Mouse (Mus musculus): ENCODE data around the gene Fndc8. TPM values are rescaled to one million over a fixed set of nuclear protein-coding genes. Genes with fewer than 3 reads are reported as not detected.
A peak's percentile ranks its signal among the peaks of the same experiment; 100 is the strongest.
"Not testable (repeated sequence)": the region's sequence is repeated elsewhere in the genome, so short reads cannot be mapped to it uniquely, and the experiment has no call there.

Gene Fndc8
- polyA plus RNA-seq, 1 experiment from 2014 or later = 0.09 TPM

DNA sequence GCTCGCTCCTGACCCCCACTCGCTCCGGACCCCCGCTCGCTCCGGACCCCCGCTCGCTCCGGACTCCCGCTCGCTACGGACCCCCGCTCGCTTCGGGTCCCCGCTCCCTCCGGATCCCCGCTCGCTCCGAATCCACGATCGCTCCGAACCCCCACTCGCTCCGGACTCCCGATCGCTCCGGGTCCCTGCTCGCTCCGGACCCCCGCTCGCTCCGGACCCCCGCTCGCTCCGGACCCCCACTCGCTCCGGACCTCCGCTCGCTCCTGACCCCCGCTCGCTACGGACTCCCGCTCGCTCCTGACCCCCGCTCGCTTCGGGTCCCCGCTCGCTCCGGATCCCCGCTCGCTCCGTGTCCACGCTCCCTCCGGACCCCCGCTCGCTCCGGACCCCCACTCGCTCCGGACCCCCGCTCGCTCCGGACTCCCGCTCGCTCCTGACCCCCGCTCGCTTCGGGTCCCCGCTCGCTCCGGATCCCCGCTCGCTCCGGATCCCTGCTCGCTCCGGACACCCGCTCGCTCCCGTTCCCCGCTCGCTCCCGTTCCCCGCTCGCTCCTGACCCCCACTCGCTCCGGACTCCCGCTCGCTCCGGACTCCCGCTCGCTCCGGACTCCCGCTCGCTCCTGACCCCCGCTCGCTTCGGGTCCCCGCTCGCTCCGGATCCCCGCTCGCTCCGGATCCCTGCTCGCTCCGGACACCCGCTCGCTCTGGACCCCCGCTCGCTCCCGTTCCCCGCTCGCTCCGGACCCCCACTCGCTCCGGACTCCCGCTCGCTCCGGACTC is 39.9 kb downstream of the Fndc8 start:
- Histone ChIP-seq H3K27me3 (ENCODE audit: control insufficient read depth, insufficient read depth, low read length) (peaks cover 54% of the 10 kb centered on the region), H3K4me3 (ENCODE audit: low read depth, low read length) (peak overlapping the region; percentile 47), H3K4me2 (replicated peaks; ENCODE audit: low read depth, low read length) (peak overlapping the region; percentile 98), H3K9ac (ENCODE audit: low read depth, low read length) (peak overlapping the region; percentile 45)
- WGBS = 1% methylated on average over 71 of the region's 119 CpGs
- not testable (repeated sequence) for H3K9me3 ChIP-seq (ENCODE audit: control insufficient read depth, low read length); H3K36me3 ChIP-seq (ENCODE audit: control insufficient read depth, insufficient read depth, low read length); ATAC-seq (ENCODE audit: low FRiP score); H3K27ac ChIP-seq (ENCODE audit: low read depth, low read length); H3K4me1 ChIP-seq (replicated peaks; ENCODE audit: control insufficient read depth, insufficient read depth, low read length)
- DNase-seq (ENCODE audit: low spot score) = peak; percentile 43

DNA sequence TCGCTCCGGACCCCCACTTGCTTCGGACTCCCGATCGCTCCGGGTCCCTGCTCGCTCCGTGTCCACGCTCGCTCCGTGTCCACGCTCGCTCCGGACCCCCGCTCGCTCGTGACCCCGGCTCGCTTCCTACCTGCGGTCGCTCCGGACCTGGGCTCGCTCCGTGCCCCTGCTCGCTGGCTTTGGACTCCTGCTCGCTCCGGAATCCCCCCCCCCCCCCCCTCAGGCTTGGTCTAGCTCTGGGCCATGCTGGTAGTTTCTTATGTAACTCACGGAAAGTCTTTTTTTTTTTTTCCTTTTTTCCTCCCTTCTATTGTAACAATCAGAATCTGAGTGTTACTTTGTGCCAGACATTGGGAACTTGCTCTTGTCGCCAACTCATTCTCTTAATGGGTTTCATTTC is 41.3 kb downstream of the Fndc8 start:
- Histone ChIP-seq H3K27ac (ENCODE audit: low read depth, low read length) (no peak overlapping the region), H3K27me3 (ENCODE audit: control insufficient read depth, insufficient read depth, low read length) (peaks cover 52% of the 10 kb centered on the region), H3K36me3 (ENCODE audit: control insufficient read depth, insufficient read depth, low read length) (no peaks in the 10 kb centered on the region), H3K9me3 (ENCODE audit: control insufficient read depth, low read length) (no peaks in the 10 kb centered on the region), H3K4me2 (replicated peaks; ENCODE audit: low read depth, low read length) (peak overlapping the region; percentile 98), H3K4me3 (ENCODE audit: low read depth, low read length) (peak overlapping the region; percentile 47), H3K9ac (ENCODE audit: low read depth, low read length) (no peak overlapping the region), H3K4me1 (replicated peaks; ENCODE audit: control insufficient read depth, insufficient read depth, low read length) (0 out of 2 replicates have a peak, but pooled peaks cover 2% of the 10 kb centered on the region)
- ATAC-seq (ENCODE audit: low FRiP score) (no peak), DNase-seq (ENCODE audit: low spot score) (peak; percentile 14)
- WGBS = 3% methylated on average over 28 of the region's 29 CpGs

DNA sequence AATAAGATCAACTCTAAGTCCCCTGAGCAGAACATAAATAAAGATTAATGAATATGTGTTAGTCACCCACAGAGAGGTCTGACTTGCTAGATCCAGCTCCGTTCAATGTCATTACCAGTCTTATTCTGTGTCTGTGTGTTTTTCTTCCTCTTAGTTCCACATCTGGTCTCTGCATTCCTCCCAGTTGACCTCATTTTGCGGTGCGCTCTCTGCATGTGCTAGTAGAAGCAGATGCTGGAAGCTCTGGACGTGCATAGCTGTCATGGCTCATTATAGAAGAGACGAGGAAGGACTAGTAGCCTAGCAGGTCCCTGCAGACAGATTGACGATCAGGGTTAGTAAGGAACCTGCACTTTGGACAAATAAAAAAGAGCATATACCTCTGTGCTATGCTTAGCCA is 51.4 kb downstream of the Fndc8 start:
- ATAC-seq (ENCODE audit: low FRiP score) = no peak
- no peaks in the 10 kb centered on the region for H3K9me3 ChIP-seq (ENCODE audit: control insufficient read depth, low read length)
- H3K27me3 ChIP-seq (ENCODE audit: control insufficient read depth, insufficient read depth, low read length) = no peaks in the 10 kb centered on the region
- no peak overlapping the region for H3K9ac ChIP-seq (ENCODE audit: low read depth, low read length)
- no peak overlapping the region for H3K4me3 ChIP-seq (ENCODE audit: low read depth, low read length)
- H3K4me2 ChIP-seq (replicated peaks; ENCODE audit: low read depth, low read length) = no peak overlapping the region
- H3K27ac ChIP-seq (ENCODE audit: low read depth, low read length) = no peak overlapping the region
- DNase-seq (ENCODE audit: low spot score) = no peak
- no peaks in the 10 kb centered on the region for H3K36me3 ChIP-seq (ENCODE audit: control insufficient read depth, insufficient read depth, low read length)
- 62% methylated on average over 6 of the region's 6 CpGs for WGBS
- H3K4me1 ChIP-seq (replicated peaks; ENCODE audit: control insufficient read depth, insufficient read depth, low read length) = no peaks in the 10 kb centered on the region

DNA sequence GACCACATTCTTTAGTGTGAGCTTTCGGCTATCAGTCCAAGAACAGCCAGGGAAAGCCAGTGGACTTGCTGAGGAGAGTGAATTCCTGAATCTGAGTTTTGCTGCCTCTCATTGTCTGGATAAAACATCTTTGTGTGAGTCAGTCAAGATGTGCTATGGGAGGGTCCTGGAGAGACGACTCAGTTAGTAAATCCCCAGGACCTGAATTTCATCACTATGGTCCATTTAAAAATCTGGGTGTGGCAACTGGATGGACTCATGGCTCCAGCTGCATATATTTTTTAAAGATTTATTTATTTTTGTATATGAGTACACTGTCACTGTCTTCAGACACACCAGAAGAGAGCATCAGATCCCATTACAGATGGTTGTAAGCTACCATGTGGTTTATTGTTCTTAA is 53.7 kb downstream of the Fndc8 start:
- H3K27me3 ChIP-seq (ENCODE audit: control insufficient read depth, insufficient read depth, low read length) = peaks cover 6% of the 10 kb centered on the region
- ATAC-seq (ENCODE audit: low FRiP score) (no peak), DNase-seq (ENCODE audit: low spot score) (no peak)
- H3K36me3 ChIP-seq (ENCODE audit: control insufficient read depth, insufficient read depth, low read length) = no peaks in the 10 kb centered on the region
- H3K27ac ChIP-seq (ENCODE audit: low read depth, low read length) = no peak overlapping the region
- H3K9me3 ChIP-seq (ENCODE audit: control insufficient read depth, low read length) = no peaks in the 10 kb centered on the region
- no peak overlapping the region for H3K4me2 ChIP-seq (replicated peaks; ENCODE audit: low read depth, low read length)
- no peak overlapping the region for H3K4me3 ChIP-seq (ENCODE audit: low read depth, low read length)
- H3K9ac ChIP-seq (ENCODE audit: low read depth, low read length) = no peak overlapping the region
- 81% methylated on average over 2 of the region's 2 CpGs for WGBS
- H3K4me1 ChIP-seq (replicated peaks; ENCODE audit: control insufficient read depth, insufficient read depth, low read length) = no peaks in the 10 kb centered on the region

DNA sequence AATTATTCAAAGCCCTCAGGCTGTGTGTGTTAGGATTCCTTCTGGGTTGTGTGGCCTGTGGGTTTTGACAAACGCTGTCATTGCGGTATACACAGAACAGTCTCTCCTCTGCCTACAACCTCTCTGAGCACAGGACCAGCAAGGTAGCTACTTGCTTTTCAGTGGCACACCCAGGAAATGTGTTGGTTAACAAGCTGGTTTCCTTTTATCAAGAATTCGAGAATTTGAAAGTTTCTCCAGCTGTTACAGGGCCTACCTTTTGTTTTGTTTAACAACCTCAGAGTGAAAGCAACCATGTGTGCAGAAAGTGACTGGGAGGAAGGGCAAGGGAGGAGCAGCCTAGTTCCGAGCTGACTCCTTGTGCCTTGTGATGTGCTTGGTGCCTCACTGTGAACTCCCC is 55.5 kb downstream of the Fndc8 start:
- H3K4me3 ChIP-seq (ENCODE audit: low read depth, low read length) = no peak overlapping the region
- no peaks in the 10 kb centered on the region for H3K36me3 ChIP-seq (ENCODE audit: control insufficient read depth, insufficient read depth, low read length)
- no peaks in the 10 kb centered on the region for H3K9me3 ChIP-seq (ENCODE audit: control insufficient read depth, low read length)
- no peaks in the 10 kb centered on the region for H3K4me1 ChIP-seq (replicated peaks; ENCODE audit: control insufficient read depth, insufficient read depth, low read length)
- DNase-seq (ENCODE audit: low spot score) (no peak), ATAC-seq (ENCODE audit: low FRiP score) (no peak)
- no peak overlapping the region for H3K27ac ChIP-seq (ENCODE audit: low read depth, low read length)
- H3K27me3 ChIP-seq (ENCODE audit: control insufficient read depth, insufficient read depth, low read length) = peaks cover 22% of the 10 kb centered on the region
- no peak overlapping the region for H3K4me2 ChIP-seq (replicated peaks; ENCODE audit: low read depth, low read length)
- 53% methylated on average over 4 of the region's 4 CpGs for WGBS
- no peak overlapping the region for H3K9ac ChIP-seq (ENCODE audit: low read depth, low read length)

DNA sequence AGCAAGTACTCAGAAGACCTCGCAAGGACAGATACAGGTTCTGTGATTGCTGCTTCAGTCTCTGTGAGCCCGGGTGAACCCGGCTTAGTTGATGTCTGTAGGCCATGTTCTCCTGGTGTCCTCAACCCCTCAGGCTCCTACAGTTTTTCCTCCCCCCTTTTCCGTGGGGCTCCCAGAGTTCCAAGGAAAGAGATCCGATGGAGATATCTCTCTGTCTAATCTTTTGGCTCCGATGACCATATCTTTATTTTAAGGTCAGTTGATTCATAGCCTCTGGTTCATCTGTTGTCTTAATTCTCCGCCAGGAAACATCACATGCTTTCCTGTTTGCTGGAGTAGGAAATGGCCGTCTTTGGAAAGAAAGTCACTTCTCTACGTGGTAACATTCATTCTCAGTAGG is 57.1 kb downstream of the Fndc8 start:
- Histone ChIP-seq H3K27ac (ENCODE audit: low read depth, low read length) (no peak overlapping the region), H3K4me1 (replicated peaks; ENCODE audit: control insufficient read depth, insufficient read depth, low read length) (no peaks in the 10 kb centered on the region), H3K36me3 (ENCODE audit: control insufficient read depth, insufficient read depth, low read length) (no peaks in the 10 kb centered on the region), H3K4me3 (ENCODE audit: low read depth, low read length) (no peak overlapping the region), H3K9me3 (ENCODE audit: control insufficient read depth, low read length) (no peaks in the 10 kb centered on the region), H3K9ac (ENCODE audit: low read depth, low read length) (no peak overlapping the region), H3K4me2 (replicated peaks; ENCODE audit: low read depth, low read length) (no peak overlapping the region), H3K27me3 (ENCODE audit: control insufficient read depth, insufficient read depth, low read length) (peaks cover 29% of the 10 kb centered on the region)
- 83% methylated on average over 9 of the region's 9 CpGs for WGBS
- ATAC-seq (ENCODE audit: low FRiP score) (no peak), DNase-seq (ENCODE audit: low spot score) (no peak)

Other genes with a start within 250 kb of the Fndc8 start
- 0.49 and 0.69 TPM in 2 replicates for gene Cct6b, start 127.8 kb upstream of the Fndc8 start, polyA plus RNA-seq (2014; fragmentation: Nextera tagmentation; extraction: Ambion mirVana)
- gene Zfp830, start 127.8 kb upstream of the Fndc8 start, polyA plus RNA-seq (2014; fragmentation: Nextera tagmentation; extraction: Ambion mirVana) = 39.2 and 42.6 TPM in 2 replicates
- 38.0 and 48.0 TPM in 2 replicates for gene Lig3, start 111.0 kb upstream of the Fndc8 start, polyA plus RNA-seq (2014; fragmentation: Nextera tagmentation; extraction: Ambion mirVana)
- 6.3 and 8.8 TPM in 2 replicates for gene Rffl, start 20.9 kb upstream of the Fndc8 start, polyA plus RNA-seq (2014; fragmentation: Nextera tagmentation; extraction: Ambion mirVana)
- gene Rad51d, start 1.5 kb upstream of the Fndc8 start, polyA plus RNA-seq (2014; fragmentation: Nextera tagmentation; extraction: Ambion mirVana) = 14.6 and 15.7 TPM in 2 replicates
- gene Nle1, start 16.3 kb downstream of the Fndc8 start, polyA plus RNA-seq (2014; fragmentation: Nextera tagmentation; extraction: Ambion mirVana) = 19.8 and 22.9 TPM in 2 replicates
- 0.42 and 0.45 TPM in 2 replicates for gene Unc45b, start 18.4 kb downstream of the Fndc8 start, polyA plus RNA-seq (2014; fragmentation: Nextera tagmentation; extraction: Ambion mirVana)
- gene Slfn5, start 59.2 kb downstream of the Fndc8 start, polyA plus RNA-seq (2014; fragmentation: Nextera tagmentation; extraction: Ambion mirVana) = 0.85 and 1.3 TPM in 2 replicates
- gene Slfn9, start 99.7 kb downstream of the Fndc8 start, polyA plus RNA-seq (2014; fragmentation: Nextera tagmentation; extraction: Ambion mirVana) = 9.7 and 10.1 TPM in 2 replicates
- gene Slfn8, start 128.7 kb downstream of the Fndc8 start, polyA plus RNA-seq (2014; fragmentation: Nextera tagmentation; extraction: Ambion mirVana) = 0.28 TPM in 2 replicates
- gene Slfn2, start 173.0 kb downstream of the Fndc8 start, polyA plus RNA-seq (2014; fragmentation: Nextera tagmentation; extraction: Ambion mirVana) = 1.5 and 1.6 TPM in 2 replicates
- not detected in 2 replicates for gene Slfn1, start 224.7 kb downstream of the Fndc8 start, polyA plus RNA-seq (2014; fragmentation: Nextera tagmentation; extraction: Ambion mirVana)